Mouse (Mus musculus) heart, embryonic 12.5 days (tissue): ENCODE data around the gene Atxn2. TPM values are rescaled to one million over a fixed set of nuclear protein-coding genes. Genes with fewer than 3 reads are reported as not detected.

ENCODE experiments used
- ATAC-seq: fragments of 200-750 bp; cut with Nextera tagmentation; 2 replicates; pipeline ENCODE4 v1.8.0; 2017; ENCODE audit warnings: moderate TSS enrichment, moderate library complexity; ENCODE audit not compliant: insufficient number of reproducible peaks, low FRiP score
- H3K27ac ChIP-seq: fragments of 300-500 bp; sonication (generic); 2 replicates; pipeline ENCODE4 v1.5.1; 2016; ENCODE audit warnings: mild to moderate bottlenecking, moderate library complexity; ENCODE audit not compliant: poor library complexity, severe bottlenecking
- H3K27me3 ChIP-seq: fragments of 300-500 bp; sonication (generic); replicated peaks from 2 replicates; pipeline ENCODE4 v1.6.1; 2016; ENCODE audit warnings: mild to moderate bottlenecking, moderate library complexity
- H3K36me3 ChIP-seq: fragments of 300-500 bp; sonication (generic); 2 replicates; pipeline ENCODE4 v1.6.1; 2016; ENCODE audit warnings: mild to moderate bottlenecking, moderate library complexity
- H3K4me1 ChIP-seq: fragments of 300-500 bp; sonication (generic); replicated peaks from 2 replicates; pipeline ENCODE4 v1.6.1; 2016; ENCODE audit warnings: mild to moderate bottlenecking
- H3K4me2 ChIP-seq: fragments of 300-500 bp; sonication (generic); 2 replicates; pipeline ENCODE4 v1.6.1; 2016; ENCODE audit warnings: mild to moderate bottlenecking, moderate library complexity
- H3K4me3 ChIP-seq: fragments of 300-500 bp; sonication (generic); 2 replicates; pipeline ENCODE4 v1.5.1; 2016; ENCODE audit warnings: mild to moderate bottlenecking
- H3K9ac ChIP-seq: fragments of 300-500 bp; sonication (generic); 2 replicates; pipeline ENCODE4 v1.6.1; 2016; ENCODE audit warnings: mild to moderate bottlenecking, moderate library complexity
- H3K9me3 ChIP-seq: fragments of 300-500 bp; sonication (generic); replicated peaks from 2 replicates; pipeline ENCODE4 v1.6.1; 2016; ENCODE audit warnings: mild to moderate bottlenecking, moderate library complexity
- WGBS: fragments of 180-500 bp; shearing (Covaris S2); methylation state at CpG from one replicate; pipeline ENCODE4 v1.1.7; 2016; 5-methylcytosine and 5-hydroxymethylcytosine counted together
- polyA plus RNA-seq: library from polyadenylated mRNA; unstranded; fragments of >200 nt; fragmentation: Nextera tagmentation; extraction: Ambion mirVana; gene quantifications from 2 replicates; pipeline ENCODE4 v1.2.1, GENCODE M21; 2016

Gene Atxn2
- polyA plus RNA-seq, 1 experiment from 2014 or later, result 83.2 TPM

GRCm38 (mm10) chr5:121798447-121798846, 87.3 kb downstream of the Atxn2 start:
- Histone ChIP-seq H3K27me3 (no peaks in the 10 kb centered on the region), H3K36me3 (peaks cover 88% of the 10 kb centered on the region), H3K4me1 (no peaks in the 10 kb centered on the region), H3K9ac (no peak overlapping the region), H3K9me3 (no peaks in the 10 kb centered on the region), H3K4me2 (no peak overlapping the region), H3K4me3 (no peak overlapping the region), H3K27ac (no peak overlapping the region)
- ATAC-seq, result no peak
- 96% methylated on average over 2 of the region's 2 CpGs for WGBS

DNA sequence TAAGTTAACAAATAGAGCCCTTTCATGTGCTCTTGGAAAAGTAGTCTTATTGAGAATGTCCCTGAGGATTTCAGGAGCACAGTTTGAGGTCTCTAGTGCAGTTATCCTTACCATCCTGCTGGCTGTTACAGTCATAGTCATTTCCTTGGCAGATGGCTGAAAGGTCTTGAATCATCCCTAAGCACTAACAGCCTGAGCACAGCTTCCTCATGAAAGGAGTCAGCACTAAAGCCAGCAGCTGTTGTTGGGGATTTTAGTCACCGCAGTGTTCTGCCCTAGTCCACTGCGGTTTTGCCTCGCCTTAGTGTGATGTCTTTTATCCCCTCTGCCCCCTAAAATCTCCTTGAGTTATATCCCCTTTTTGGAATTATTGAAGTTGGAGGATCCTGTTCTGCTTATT, 96.0 kb downstream of the Atxn2 start:
- no peak overlapping the region for H3K27ac ChIP-seq
- no peak overlapping the region for H3K9ac ChIP-seq
- no peak overlapping the region for H3K4me2 ChIP-seq
- 90% methylated on average over 3 of the region's 3 CpGs for WGBS
- H3K9me3 ChIP-seq, result no peaks in the 10 kb centered on the region
- no peaks in the 10 kb centered on the region for H3K27me3 ChIP-seq
- H3K4me1 ChIP-seq, result peaks cover 35% of the 10 kb centered on the region
- ATAC-seq, result no peak
- H3K4me3 ChIP-seq, result no peak overlapping the region
- peaks cover 58% of the 10 kb centered on the region for H3K36me3 ChIP-seq

- H3K36me3 ChIP-seq, result peaks cover 59% of the 10 kb centered on the region
- no peaks in the 10 kb centered on the region for H3K27me3 ChIP-seq
- H3K27ac ChIP-seq, result no peak overlapping the region
- no peak for ATAC-seq
- H3K4me1 ChIP-seq, result peaks cover 43% of the 10 kb centered on the region
- 91% methylated on average over 2 of the region's 2 CpGs for WGBS
- H3K4me3 ChIP-seq, result no peak overlapping the region
- H3K4me2 ChIP-seq, result no peak overlapping the region
- no peaks in the 10 kb centered on the region for H3K9me3 ChIP-seq
- no peak overlapping the region for H3K9ac ChIP-seq
These were observed 97.1 kb downstream of the Atxn2 start for GRCm38 (mm10) chr5:121808202-121808601.

GRCm38 (mm10) chr5:121809667-121810224, 98.6 kb downstream of the Atxn2 start:
- Histone ChIP-seq H3K36me3 (peaks cover 58% of the 10 kb centered on the region), H3K4me1 (peaks cover 43% of the 10 kb centered on the region), H3K9ac (0 out of 2 replicates have a peak overlapping the region, but pooled peaks have one; percentile 4), H3K27ac (peak overlapping the region; percentile 72), H3K4me2 (peak overlapping the region; percentile 29; the same call in 1 of the 2 replicates), H3K4me3 (no peak overlapping the region), H3K27me3 (no peaks in the 10 kb centered on the region), H3K9me3 (no peaks in the 10 kb centered on the region)
- ATAC-seq, result no peak; the same call in 1 of the 2 replicates
- WGBS, result 30% methylated on average over 5 of the region's 5 CpGs

- no peaks in the 10 kb centered on the region for H3K9me3 ChIP-seq
- ATAC-seq, result no peak
- 0 out of 2 replicates have a peak overlapping the region, but pooled peaks have one; percentile 4 for H3K9ac ChIP-seq
- no peaks in the 10 kb centered on the region for H3K27me3 ChIP-seq
- 80% methylated on average over 17 of the region's 17 CpGs for WGBS
- peak overlapping the region; percentile 72 for H3K27ac ChIP-seq
- H3K4me2 ChIP-seq, result peak overlapping the region; percentile 29; the same call in 1 of the 2 replicates
- peaks cover 43% of the 10 kb centered on the region for H3K4me1 ChIP-seq
- H3K36me3 ChIP-seq, result peaks cover 59% of the 10 kb centered on the region
- no peak overlapping the region for H3K4me3 ChIP-seq
These were observed 99.4 kb downstream of the Atxn2 start for GRCm38 (mm10) chr5:121810331-121811151.

DNA sequence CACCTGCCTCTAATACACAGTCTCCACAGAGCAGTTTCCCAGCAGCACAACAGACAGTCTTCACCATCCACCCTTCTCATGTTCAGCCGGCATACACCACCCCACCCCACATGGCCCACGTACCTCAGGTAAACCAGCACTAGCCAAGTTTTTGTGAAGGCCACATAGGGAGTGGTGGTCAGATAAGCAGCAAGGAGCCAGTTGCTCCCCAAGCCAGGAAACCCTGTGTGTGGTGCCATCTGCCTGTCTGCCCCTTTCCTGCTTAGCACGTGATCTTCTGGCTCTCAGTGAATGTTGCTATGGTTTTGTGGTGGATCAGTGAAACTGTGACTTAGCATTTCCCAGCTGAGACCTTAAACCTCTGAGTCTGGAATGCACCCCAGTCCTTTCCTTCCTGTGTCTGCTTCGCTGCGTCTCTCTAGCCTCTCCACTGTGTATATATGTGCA, 100.4 kb downstream of the Atxn2 start:
- no peak overlapping the region for H3K4me3 ChIP-seq
- H3K4me1 ChIP-seq, result peaks cover 43% of the 10 kb centered on the region
- H3K27me3 ChIP-seq, result no peaks in the 10 kb centered on the region
- no peaks in the 10 kb centered on the region for H3K9me3 ChIP-seq
- H3K36me3 ChIP-seq, result peaks cover 62% of the 10 kb centered on the region
- H3K4me2 ChIP-seq, result no peak overlapping the region
- no peak for ATAC-seq
- H3K9ac ChIP-seq, result no peak overlapping the region
- 76% methylated on average over 5 of the region's 5 CpGs for WGBS
- H3K27ac ChIP-seq, result peak overlapping the region; percentile 56; the same call in 1 of the 2 replicates

DNA sequence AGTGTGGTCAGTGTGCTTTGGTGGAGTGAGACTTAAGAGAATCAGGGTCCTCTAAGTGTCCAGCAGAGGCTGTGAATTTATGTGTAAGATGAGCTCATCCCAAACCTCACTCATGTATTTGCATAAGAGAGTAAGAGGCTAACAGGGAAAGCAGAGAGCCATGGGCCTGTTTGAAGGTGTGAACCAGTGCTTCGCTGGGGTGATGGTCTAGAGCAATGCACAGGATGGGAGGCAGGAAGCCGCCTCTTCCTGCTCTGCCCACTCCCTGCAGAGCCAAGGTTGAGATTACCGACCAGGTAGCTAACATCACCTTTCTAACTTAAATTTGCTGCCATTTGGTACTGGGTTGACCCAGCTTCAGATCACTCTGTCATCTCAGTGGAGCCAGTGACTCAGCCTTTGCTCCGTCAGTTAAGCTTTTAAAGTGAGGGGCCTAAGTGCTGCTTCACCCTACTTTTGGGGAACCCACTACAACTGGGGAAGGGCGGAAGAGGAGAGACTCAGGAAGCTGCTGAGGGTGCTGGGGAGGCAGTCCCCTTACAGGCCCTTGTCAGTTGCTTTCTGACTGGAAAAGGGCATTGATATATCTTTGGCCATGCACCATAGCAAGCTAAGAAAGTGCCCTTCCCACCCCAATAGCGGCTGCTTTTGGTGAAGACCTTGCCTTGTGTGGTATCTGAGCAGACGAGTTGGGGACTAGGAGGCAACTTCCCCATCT, 101.5 kb downstream of the Atxn2 start:
- peaks cover 40% of the 10 kb centered on the region for H3K4me1 ChIP-seq
- no peak overlapping the region for H3K27ac ChIP-seq
- WGBS, result 78% methylated on average over 7 of the region's 7 CpGs
- H3K36me3 ChIP-seq, result peaks cover 74% of the 10 kb centered on the region
- ATAC-seq, result no peak
- no peak overlapping the region for H3K4me2 ChIP-seq
- peak overlapping the region; percentile 23; the same call in 1 of the 2 replicates for H3K9ac ChIP-seq
- H3K4me3 ChIP-seq, result no peak overlapping the region
- H3K27me3 ChIP-seq, result no peaks in the 10 kb centered on the region
- H3K9me3 ChIP-seq, result no peaks in the 10 kb centered on the region

DNA sequence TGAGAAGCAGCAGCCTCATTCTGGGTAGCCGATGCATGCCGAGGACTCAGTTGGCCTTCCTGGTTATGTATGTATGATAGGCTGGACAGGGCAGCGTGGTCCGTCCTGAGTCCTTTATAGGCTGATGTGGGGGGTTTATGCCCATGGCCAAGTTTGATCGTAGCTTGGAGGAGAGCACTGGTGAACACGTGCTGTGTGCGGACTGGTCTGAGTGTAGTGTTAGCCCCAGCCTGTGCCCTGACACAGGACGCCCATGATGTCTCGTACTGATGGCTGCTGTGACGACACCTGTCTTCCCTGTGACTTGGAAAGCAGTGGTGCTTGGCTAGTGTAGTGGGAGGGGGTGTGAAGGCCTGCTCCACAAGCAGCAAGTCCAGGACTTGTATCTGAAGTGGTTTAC, 102.6 kb downstream of the Atxn2 start:
- Histone ChIP-seq H3K36me3 (peaks cover 80% of the 10 kb centered on the region), H3K4me3 (no peak overlapping the region), H3K9ac (no peak overlapping the region), H3K4me1 (peaks cover 40% of the 10 kb centered on the region), H3K27me3 (no peaks in the 10 kb centered on the region), H3K4me2 (no peak overlapping the region), H3K27ac (no peak overlapping the region), H3K9me3 (no peaks in the 10 kb centered on the region)
- ATAC-seq, result no peak; the same call in 1 of the 2 replicates
- 89% methylated on average over 10 of the region's 10 CpGs for WGBS

DNA sequence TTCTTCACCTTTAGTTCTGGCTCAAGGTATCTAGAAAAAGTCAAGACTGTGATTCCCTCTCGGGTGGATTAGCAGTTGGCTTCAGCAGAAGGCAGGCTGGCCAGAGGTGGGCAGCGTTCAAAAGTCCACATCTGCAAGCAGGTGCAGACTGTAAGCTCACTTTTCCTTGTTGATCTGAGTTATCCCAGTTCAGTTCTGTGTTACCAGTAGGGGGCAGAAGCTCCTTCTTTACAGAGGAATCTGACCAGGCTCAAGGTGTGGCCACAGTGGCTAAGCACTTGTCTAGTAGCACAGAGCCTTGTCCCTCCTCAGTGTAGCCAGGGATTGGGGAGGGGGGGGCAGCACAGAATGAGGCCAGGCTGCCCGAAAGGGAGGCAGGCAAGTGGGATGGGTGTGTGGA, 103.9 kb downstream of the Atxn2 start:
- H3K9ac ChIP-seq, result no peak overlapping the region
- ATAC-seq, result no peak
- H3K27ac ChIP-seq, result no peak overlapping the region
- no peaks in the 10 kb centered on the region for H3K27me3 ChIP-seq
- peaks cover 93% of the 10 kb centered on the region for H3K36me3 ChIP-seq
- H3K9me3 ChIP-seq, result no peaks in the 10 kb centered on the region
- 65% methylated on average over 3 of the region's 3 CpGs for WGBS
- peaks cover 39% of the 10 kb centered on the region for H3K4me1 ChIP-seq
- H3K4me3 ChIP-seq, result no peak overlapping the region
- H3K4me2 ChIP-seq, result no peak overlapping the region

GRCm38 (mm10) chr5:121815867-121816380, 104.8 kb downstream of the Atxn2 start:
- ATAC-seq, result no peak
- Histone ChIP-seq H3K27me3 (no peaks in the 10 kb centered on the region), H3K9ac (no peak overlapping the region), H3K4me2 (no peak overlapping the region), H3K36me3 (peaks cover 92% of the 10 kb centered on the region), H3K27ac (no peak overlapping the region), H3K9me3 (no peaks in the 10 kb centered on the region), H3K4me1 (peaks cover 39% of the 10 kb centered on the region), H3K4me3 (no peak overlapping the region)
- WGBS, result 79% methylated on average over 8 of the region's 8 CpGs

DNA sequence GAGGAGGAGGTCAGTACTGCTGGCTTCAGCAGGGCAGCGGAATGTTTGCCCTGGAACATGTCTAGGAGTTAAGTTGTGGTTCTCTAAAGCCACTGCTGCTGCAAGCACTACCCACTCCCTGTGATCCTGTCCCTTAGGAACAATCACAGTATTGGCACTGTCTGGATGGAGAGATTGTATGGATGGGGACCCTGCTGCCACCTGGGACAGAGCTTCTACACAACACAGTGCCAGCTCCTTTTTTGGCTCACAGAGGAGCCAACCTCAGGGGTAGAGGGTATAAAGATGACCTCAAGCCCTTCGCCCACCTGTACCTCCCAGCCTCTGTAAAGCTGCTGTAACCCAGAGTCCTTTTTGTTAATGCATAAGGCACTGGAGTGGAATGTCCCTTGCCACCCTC, 105.5 kb downstream of the Atxn2 start:
- 97% methylated on average over 2 of the region's 2 CpGs for WGBS
- Histone ChIP-seq H3K9me3 (no peaks in the 10 kb centered on the region), H3K4me3 (no peak overlapping the region), H3K36me3 (peaks cover 91% of the 10 kb centered on the region), H3K4me2 (no peak overlapping the region), H3K4me1 (peaks cover 37% of the 10 kb centered on the region), H3K9ac (no peak overlapping the region), H3K27me3 (no peaks in the 10 kb centered on the region), H3K27ac (no peak overlapping the region)
- no peak for ATAC-seq
